Mouse (Mus musculus) ovary, postnatal 14 days (tissue): ENCODE data around the gene Pias4.
"Not testable (repeated sequence)": the region's sequence is repeated elsewhere in the genome, so short reads cannot be mapped to it uniquely, and the experiment has no call there.

Experiments
- DNase-seq: peaks from one replicate; pipeline ENCODE4 v3.0.0; 2022; ENCODE audit warnings: low spot score

Gene Pias4

DNA sequence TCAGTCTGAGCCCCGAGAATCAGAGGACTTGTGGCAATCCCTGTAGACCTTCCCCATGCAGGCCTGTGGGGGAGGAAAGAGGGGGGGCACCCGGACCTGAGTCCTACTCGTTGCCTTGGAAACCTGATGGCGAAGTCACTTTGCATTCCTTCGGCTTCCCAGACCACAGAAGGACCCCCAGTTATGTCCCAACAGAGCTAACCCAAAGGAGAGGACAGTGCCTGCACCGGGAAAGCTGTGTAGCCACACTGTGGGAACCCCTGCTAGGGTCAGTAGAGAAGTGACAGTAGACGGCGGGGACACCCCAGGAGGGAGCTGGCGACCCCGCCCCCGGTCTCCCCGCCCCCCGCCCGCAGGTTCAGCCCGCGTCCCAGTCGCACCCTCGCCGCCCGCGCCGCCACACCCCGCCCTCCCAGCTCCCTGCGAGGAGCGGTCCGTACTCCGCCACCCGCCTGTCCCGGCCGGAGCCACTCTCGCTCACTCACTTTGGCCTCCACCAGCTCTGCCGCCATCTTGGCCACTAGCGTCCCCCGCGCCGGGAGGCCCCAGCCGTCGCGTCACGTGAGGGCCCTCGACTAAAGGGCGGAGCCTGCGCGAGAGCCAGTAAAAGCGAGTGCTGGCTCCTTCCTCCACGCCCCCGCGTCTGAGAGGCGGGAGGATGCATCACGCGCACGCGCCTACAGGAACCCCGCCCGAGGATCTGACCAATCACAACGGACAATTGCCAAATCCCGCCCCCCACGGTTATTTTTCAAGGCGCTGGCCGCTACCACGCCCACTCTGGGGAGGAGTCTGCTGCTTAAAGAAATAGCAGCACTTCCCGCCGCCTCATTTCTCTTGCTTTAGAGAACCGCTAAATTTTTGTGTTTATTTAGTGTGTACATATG lies at the start of gene Pias4:
Gene Pias4, minus strand, starts transcription at position 724 of the 887 bp plus-strand sequence.
- DNase-seq, result peak; percentile 99

DNA sequence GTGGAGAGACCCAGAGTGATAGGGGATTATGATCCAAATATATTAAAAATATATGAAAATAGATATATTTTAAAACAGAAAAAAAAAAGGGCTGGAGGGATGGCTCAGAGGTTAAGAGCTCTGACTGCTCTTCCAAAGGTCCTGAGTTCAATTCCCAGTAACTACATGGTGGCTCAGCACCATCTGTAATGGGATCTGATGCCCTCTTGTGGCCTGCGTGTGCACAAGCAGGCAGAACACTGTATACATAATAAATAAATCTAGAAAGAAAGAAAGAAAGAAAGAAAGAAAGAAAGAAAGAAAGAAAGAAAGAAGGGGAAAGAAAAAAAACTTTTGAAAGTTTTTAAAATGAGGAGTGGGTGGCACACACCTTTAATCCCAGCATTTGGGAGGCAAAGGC lies 49.5 kb upstream of the Pias4 start:
- DNase-seq, result not testable (repeated sequence)

DNA sequence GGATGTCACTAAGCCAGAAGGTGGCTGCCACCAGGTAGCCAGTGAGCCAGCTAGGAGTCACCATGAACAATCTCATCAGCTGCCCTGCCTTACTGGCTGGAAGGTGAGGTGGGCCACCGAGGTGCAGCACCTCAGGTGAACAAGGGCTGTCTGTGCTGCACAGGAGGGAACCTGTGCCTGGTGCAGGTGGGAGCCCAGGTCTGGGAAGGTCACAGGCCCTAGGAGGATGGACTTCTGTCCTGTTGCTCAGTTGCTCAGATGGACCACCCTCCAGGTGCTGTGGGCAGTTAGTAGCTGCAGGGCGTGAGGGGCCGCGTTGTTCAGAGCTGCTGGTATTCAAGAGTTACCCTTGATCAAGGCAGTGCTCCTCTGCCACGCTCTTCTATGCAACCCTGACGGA lies 49.1 kb upstream of the Pias4 start:
- DNase-seq, result no peak

DNA sequence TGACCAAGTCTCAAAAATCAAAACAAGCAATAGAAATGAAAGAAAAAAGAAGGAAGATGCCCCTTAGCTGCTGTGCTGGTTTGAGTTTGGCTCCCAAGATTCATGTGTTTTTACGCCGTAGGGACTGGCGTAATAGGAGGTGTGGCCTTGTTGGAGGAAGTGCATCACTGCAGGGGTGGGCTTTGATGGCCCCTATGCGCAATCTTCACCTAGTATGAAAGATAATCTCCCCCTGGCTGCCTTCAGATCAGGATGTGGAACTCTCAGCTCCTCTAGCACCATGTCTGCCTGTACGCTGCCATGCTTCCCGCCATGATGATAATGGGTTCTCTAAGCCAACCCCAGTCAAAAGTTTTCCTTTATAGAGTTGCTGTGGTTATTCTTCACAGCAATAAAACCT lies 48.5 kb upstream of the Pias4 start:
- DNase-seq, result no peak

DNA sequence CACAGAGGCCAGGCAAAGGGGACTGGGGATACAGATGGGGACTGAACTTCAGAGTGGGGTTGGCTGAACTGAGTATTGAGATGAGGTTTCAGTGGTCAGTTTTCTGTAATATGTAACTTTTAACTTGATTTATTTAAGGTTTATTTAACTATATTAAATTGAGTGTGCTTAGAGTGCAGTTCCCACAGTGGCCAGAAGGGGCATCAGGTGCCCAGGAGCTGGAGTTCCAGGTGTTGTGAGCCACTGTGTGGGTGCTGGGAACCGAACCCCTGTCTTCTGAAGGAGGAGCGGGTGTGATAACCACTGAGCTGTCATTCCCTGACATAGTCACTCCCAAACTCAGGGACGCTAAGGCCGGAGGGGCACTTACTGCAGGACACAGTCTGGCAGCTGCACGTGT lies 42.4 kb upstream of the Pias4 start:
- no peak for DNase-seq

DNA sequence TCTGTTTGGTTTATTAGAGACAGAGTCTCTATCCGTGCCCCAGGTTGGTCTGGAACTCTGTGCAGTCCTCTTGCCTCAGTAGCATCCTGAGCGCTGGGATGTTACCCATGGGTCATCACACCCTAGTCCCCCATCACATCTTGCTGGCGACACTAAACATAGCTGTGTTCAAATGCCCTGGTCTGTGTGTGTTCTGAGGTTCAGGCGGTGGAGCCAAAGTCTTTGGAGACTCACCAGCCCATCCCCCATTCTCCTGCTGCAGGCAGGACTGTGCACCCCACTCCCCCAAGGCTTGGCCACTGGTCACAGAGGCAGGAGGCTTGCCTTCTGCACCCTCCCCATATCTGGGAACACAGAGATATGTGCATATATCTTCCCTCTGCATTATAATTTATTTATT lies 36.4 kb upstream of the Pias4 start:
- no peak for DNase-seq

DNA sequence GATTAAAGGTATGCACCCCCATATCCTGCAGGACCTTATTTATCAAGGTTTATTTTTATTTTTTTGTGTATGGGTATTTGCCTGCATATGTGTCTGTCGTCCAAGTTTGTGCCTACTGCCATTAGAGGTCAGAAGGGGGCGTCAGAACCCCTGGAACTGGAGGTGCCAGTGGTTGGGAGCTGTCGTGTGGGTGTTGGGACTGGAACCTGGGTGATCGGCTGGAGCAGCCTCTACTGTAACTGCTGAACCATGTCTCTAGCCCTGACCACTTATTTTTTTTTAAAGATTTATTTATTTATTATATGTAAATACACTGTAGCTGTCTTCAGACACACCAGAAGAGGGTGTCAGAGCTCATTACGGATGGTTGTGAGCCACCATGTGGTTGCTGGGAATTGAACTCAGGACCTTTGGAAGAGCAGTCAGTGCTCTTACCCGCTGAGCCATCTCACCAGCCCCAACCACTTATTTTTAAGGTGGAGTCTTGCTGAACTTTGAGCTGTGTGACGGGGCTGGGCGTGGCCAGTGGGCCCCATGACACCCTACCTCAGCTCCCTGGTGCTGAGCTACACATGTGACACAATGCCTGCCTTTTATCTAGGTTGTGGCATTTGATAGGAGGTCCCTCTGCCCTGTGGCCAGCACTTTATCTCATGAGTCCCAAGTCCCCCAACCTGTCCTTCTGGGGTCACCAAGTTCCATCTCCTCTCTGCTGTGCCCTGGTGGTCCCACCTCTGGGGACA lies 35.4 kb upstream of the Pias4 start:
- no peak for DNase-seq

DNA sequence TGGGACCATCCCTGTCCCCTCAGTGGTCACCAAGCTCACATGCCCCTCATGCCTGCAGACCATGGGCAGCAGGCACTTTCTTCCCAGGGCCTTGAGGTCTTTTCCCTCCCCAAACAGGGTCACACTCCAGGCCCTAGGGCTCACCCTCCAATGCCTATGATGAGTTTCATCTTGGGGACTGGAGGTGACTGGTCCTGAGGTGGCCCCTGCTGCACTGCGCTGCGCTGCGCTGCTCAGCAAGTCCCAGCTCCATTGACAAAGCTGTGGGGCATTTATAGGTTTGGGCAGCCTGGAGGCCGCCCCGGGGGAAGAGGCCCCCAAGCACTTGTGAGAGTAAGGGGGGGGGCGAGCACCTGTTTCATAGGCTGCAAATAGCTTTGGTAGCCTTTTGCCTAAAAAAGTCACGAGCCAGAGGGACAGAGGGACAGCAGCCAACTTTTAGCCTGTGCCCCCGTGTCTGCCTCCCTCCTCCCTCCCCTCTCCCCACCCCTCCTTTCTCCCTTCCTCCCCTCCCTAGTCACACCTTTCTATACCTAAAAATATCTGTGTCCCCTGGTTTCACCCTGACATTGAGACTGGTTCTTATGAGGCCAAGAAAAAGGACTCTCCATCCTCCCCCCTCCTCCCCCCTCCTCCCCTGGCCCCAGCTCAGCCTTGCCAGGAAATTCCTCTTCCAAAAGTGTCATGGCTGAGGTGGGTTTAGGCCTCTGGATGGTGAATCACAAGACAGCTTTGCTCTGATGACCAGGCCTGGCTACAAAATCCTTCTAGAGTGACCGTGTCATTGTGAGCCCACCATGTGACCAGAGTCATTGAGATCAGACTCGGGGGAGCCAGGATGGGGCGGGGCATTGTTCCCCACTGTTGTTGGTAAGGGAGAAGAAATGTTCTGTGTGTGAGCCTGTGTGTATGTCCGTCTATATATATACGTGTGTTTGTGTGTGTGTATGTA lies 34.4 kb upstream of the Pias4 start, which contains the start of gene Nmrk2:
Gene Nmrk2, minus strand, starts transcription at position 245 of the 952 bp plus-strand sequence.
- DNase-seq, result no peak

DNA sequence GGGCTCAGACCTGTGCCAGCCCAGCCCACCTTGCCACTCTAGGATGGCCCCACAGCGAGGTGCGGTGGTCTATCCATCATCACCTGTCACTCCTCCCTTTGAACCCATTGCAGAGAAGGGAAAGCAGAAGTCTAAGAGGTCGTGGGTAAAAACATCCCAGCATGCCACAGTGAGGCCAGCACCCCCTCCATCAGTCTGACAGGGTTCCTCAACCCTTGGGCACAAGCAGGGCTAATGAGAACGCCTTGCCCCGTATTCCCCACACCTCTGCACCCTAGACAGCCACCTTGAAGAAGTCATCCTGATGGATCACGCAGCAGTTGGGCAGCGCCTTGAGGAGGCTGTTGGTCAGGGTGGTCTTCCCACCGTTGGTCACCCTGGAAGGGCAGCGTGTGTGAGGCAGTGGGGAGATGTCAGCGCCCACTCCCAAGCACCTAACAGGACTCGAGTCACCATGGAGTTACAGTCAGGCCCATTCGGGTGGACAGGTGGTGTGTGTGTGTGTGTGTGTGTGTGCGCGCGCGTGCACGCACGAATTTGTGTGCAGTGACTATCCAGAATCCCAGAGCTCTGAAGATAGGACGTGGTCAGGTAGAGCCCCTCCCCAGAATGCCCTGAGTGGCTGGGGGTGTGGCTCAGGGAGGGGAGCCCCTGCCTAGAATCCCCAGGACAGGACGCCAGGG lies 33.0 kb upstream of the Pias4 start:
- DNase-seq, result no peak

DNA sequence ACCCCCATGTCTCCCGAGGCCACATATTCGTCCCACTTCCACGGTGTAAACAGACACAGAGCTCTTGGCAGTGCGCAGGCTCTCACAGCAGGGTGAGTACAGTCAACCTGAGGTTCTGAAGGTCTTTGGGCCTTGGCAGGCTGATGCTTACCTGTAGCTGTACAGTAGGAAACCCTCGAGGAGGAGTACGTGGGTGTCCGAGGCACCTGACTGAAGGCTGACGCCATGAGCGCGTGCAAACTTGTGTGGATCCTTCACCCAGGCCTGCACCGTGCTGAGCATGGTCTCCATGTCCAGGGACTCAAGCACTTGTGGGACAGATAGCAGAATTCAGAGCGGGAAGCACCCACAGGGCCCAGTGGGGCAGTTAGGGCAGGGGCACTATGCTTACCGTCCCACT lies 32.4 kb upstream of the Pias4 start:
- DNase-seq, result no peak

DNA sequence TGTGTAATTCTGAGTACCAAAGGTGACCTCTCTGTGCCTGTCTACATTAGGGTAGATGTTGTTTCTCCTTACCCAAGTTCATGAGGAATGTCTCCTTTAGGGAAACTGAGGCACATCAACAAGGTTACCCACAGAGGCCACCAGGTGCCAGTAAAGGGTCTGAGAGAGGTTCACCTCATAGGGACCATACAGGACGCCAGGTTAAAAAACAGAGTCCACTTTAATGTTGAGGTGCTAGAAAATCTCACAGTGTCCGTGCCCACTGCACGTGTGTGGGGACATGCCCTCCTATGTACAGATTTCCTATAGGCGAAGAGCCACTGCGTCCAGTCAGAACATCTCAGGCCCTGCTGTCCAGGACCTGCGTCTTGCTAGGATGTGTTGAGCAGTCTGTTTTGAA lies 31.3 kb upstream of the Pias4 start:
- DNase-seq, result no peak

DNA sequence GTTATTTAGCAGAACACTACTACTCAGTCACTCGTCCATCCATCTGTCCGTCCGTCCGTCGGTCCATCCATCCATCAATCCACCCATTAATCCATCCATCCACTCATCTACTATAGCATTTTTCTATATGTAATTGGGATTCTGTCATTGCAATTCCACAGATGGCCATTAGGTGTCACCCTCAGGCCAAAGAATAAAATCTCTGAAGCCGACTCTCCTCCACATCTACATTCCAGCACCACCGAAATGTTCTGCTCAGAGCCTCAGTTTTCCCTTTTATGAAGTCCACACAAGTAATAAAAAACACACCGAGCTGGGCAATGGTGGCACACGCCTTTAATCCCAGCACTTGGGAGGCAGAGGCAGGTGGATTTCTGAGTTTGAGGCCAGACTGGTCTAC lies 30.5 kb upstream of the Pias4 start:
- no peak for DNase-seq

DNA sequence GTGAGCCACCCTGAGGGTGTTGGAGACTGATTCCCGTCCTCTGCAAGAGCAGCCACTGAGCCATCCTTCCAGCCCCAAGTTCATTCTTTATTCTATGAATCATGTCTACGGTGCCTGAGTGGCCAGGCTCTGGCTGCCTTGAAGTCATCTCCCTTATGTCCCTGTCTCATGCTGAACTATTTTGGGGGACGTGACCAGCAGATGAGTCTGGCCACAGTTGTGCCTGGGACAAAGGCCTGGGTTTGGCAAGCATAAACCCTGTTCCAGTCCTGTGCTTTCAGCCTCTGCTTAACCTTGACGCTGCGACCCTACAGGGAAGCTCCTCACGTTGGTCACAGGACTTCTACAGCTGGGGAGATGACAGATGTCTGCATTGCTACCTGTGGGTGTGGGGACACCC lies 29.6 kb upstream of the Pias4 start:
- no peak for DNase-seq

DNA sequence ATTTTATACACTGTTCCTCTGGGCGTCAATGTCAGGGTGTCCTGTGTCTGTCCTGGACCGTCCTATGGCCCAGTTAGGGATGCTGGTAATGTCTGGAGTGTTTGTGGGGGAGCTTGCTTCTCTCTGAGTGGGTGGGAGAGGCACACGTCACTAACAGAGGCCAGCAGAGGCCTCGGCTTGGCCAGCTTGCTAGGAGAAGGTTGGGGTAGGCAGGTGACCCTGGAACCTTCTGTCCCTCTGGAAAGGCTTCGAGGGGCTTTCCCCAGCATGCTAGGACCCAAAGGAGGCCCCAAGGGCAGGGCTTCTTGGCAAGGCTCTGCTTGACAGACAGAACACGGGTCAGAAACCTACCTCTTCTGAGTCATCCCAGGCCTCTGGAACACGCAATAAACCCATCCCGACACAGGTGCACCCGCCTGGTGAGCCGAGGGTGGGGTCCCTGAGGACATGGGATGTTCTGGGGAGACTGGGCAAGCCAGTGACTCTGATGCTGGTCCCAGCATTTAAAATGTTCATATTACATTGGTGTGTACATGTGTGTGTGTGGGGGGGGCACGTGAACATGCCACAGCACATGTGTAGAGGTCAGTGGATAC lies 28.8 kb upstream of the Pias4 start:
- DNase-seq, result no peak

DNA sequence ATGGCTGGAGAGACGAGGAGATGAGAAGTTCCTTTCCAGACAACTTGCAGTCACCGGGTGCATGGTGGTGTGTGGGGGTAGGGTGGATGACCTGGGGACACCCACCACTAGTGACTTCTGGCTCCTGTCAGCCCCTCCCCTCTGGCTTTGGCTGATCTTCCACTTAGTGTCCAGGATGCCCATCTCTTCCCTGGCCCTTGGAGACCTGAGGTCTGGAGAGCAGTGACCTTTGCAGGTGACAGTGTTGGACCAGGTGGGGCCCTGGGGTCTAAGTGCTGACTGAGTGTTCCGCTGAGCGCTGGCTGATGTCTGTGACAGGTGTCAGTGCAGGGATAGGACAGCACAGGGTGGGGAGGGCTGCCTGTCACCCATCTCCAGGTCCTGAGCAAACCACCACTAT lies 27.6 kb upstream of the Pias4 start:
- no peak for DNase-seq

DNA sequence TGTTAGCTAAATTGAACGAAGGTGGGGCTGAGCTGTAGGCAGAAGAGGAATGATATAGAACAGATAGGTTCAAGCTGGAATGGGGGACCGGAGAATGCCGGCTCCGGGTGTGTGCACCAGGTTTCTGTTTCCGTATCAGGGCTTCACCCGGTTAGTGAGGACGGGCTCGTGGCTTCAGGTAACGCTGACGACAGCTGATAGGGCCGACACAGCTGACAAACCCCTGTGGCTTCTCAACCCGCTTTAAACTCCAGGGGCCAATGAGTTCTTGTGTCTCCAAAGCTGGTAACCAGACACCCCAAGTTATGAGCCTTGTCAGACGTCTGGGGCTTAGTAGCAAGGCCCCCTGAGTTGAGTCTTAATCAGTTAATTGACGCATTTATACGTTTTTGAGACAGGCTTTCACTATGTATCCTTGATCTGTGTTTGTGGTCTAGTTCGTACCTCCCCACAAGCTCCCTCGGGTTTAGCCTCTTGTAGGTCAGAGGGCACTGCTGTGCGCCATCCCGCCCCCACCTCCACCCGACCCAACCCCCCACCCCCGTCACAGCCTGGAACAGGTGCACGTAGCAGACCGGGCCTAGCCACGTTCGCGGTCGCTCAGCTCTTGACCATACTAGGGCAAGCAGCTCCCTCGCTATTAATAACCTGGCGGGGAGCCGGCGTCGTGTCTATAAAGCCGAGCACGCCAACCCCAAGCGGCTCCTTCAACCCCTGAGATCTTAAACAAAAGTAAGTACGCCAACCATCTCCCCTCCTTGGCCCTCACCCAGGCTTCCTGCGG lies 26.5 kb upstream of the Pias4 start:
- no peak for DNase-seq

DNA sequence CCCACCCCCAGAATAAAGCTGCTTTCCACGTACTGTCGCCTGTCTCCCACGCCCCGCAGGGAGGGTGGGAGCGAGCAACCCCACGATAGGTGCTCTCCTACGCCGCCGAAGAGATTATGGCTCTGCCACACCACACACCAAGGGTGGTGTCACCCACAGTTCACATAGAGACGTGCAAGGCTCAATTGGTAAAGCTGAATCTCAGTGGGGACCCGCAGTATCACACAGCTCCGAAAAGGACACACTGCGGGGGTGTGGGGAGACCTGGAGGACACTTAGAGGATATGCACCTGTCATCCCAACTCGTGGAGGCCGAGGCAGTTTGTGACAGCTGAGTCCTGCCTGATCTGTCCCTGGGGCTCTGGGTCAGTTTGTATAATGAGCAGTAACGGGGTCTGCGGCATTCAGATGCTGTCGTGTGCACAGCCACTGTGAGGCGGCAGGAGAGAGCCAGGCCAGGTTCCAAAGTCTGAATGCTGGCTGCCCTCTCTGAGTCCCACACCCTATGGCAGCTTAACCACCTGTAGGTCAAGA lies 25.3 kb upstream of the Pias4 start:
- no peak for DNase-seq

DNA sequence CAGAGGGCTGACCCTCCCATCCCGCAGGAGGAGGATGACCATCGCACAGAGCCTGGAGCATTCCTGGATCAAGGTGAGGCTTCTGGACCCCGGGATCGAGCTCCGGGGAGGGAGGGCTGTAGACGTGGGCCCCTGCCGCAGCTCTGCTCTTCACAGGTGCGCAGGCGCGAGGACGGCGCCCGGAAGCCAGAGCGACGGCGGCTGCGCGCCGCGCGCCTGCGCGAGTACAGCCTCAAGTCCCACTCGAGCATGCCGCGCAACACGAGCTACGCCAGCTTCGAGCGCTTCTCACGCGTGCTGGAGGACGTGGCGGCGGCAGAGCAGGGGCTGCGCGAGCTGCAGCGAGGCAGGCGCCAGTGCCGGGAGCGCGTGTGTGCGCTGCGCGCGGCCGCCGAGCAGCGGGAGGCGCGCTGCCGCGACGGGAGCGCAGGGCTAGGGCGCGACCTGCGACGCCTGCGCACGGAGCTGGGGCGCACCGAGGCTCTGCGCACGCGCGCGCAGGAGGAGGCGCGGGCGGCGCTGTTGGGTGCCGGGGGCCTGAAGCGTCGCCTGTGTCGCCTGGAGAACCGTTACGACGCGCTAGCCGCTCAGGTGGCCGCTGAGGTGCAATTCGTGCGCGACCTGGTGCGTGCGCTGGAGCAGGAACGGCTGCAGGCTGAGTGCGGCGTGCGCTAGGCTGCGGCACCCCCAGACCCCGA lies 24.7 kb upstream of the Pias4 start:
- no peak for DNase-seq

DNA sequence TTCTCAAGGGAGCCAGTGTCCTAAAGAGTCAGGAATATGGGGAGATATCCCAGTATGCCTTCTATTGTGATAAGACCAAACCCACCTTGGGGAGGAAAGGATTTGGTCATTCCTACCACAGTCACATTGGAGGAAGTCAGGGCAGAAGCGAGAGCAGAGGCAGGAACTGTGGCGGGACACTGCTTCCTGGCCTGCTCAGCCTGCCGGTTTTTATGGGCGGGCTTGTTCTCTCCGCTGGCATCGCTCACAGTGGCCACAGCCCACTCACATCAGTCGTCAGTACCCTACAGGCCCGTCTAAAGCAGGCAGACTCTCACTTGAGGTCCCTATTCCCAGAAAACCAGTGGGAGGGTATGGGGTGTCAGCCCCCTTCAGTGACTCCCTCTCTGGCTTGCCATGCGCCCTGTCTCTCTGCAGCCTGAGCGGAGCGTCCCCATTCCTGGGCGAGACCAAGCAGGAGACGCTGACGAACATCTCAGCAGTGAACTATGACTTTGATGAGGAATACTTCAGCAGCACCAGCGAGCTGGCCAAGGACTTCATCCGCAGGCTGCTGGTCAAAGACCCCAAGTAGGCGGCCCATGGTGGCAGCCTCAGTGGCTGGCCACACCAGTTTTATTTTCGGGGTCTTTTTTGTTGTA lies 23.7 kb upstream of the Pias4 start:
- DNase-seq, result no peak
